Mouse (Mus musculus) forebrain, postnatal 0 days (tissue): ENCODE data around the gene Fes. TPM values are rescaled to one million over a fixed set of nuclear protein-coding genes. Genes with fewer than 3 reads are reported as not detected.

Experiments
- ATAC-seq: fragments of 200-750 bp; cut with Nextera tagmentation; 2 replicates; pipeline ENCODE4 v1.8.0; 2017; ENCODE audit warnings: mild to moderate bottlenecking, moderate library complexity
- DNase-seq: peaks from one replicate; pipeline ENCODE4 v3.0.0-alpha.2; 2015
- H3K27ac ChIP-seq: fragments of 300-500 bp; sonication (generic); 2 replicates; pipeline ENCODE4 v1.5.1; 2014; ENCODE audit warnings: low read depth, mild to moderate bottlenecking, antibody characterized with exemption, low read length, moderate library complexity, mixed read lengths
- H3K27me3 ChIP-seq: fragments of 300-500 bp; sonication (generic); 2 replicates; pipeline ENCODE4 v1.6.1; 2014; ENCODE audit warnings: mild to moderate bottlenecking, low read length, mixed read lengths; ENCODE audit not compliant: insufficient read depth
- H3K36me3 ChIP-seq: fragments of 300-500 bp; sonication (generic); 2 replicates; pipeline ENCODE4 v1.6.1; 2014; ENCODE audit warnings: mild to moderate bottlenecking, moderate library complexity; ENCODE audit not compliant: insufficient read depth
- H3K4me1 ChIP-seq: fragments of 300-500 bp; sonication (generic); 2 replicates; pipeline ENCODE4 v1.6.1; 2014; ENCODE audit warnings: antibody characterized with exemption; ENCODE audit not compliant: insufficient read depth
- H3K4me2 ChIP-seq: fragments of 300-500 bp; sonication (generic); 2 replicates; pipeline ENCODE4 v1.6.1; 2014; ENCODE audit warnings: low read depth, mild to moderate bottlenecking, moderate library complexity
- H3K4me3 ChIP-seq: fragments of 300-500 bp; sonication (generic); 2 replicates; pipeline ENCODE4 v1.5.1; 2014; ENCODE audit warnings: low read depth, low read length, mixed read lengths
- H3K9ac ChIP-seq: fragments of 300-500 bp; sonication (generic); 2 replicates; pipeline ENCODE4 v1.6.1; 2014; ENCODE audit warnings: mild to moderate bottlenecking
- H3K9me3 ChIP-seq: fragments of 300-500 bp; sonication (generic); 2 replicates; pipeline ENCODE4 v1.6.1; 2016; ENCODE audit warnings: low read length
- CTCF ChIP-seq: sonication (generic); IDR thresholded peaks from 2 replicates; pipeline ENCODE4 v1.5.1; 2016; ENCODE audit warnings: antibody characterized with exemption, control low read depth, low read depth
- WGBS: fragments of 180-500 bp; shearing (Covaris S2); extraction: QIAGEN DNeasy Blood & Tissue Kit; methylation state at CpG from one replicate; pipeline ENCODE4 v1.1.7; 2014; 5-methylcytosine and 5-hydroxymethylcytosine counted together
- polyA plus RNA-seq: library from polyadenylated mRNA; unstranded; fragments of >200 nt; fragmentation: Nextera tagmentation; extraction: Ambion mirVana; gene quantifications from 2 replicates; pipeline ENCODE4 v1.2.1, GENCODE M21; 2015
- total RNA-seq: library from RNA; depleted of rRNA; stranded (reverse); fragments of >200 nt; gene quantifications from 2 replicates; pipeline ENCODE4 v1.2.3, GENCODE M21; 2014

The Fes gene
- total and polyA plus RNA-seq, 2 experiments from 2014 or later: 2.8 to 6.4 TPM

- TF ChIP-seq CTCF: no peak
- Histone ChIP-seq H3K27me3 (no peaks in the 10 kb centered on the region), H3K4me1 (no peaks in the 10 kb centered on the region), H3K36me3 (peaks cover 29% of the 10 kb centered on the region), H3K4me2 (peak overlapping the region; percentile 49), H3K27ac (peak overlapping the region; percentile 85), H3K9me3 (no peaks in the 10 kb centered on the region), H3K9ac (peak overlapping the region; percentile 86), H3K4me3 (peak overlapping the region; percentile 84)
- ATAC-seq (peak; percentile 67), DNase-seq (peak; percentile 75)
- 1% methylated on average over 29 of the region's 31 CpGs for WGBS
These were observed 17.1 kb downstream of the Fes start for GRCm38 (mm10) chr7:80370649-80371040.

GRCm38 (mm10) chr7:80369967-80370431, 17.7 kb downstream of the Fes start:
- H3K36me3 ChIP-seq: peaks cover 30% of the 10 kb centered on the region
- peak overlapping the region; percentile 49 for H3K4me2 ChIP-seq
- H3K4me3 ChIP-seq: peak overlapping the region; percentile 84
- peak overlapping the region; percentile 86 for H3K9ac ChIP-seq
- H3K27ac ChIP-seq: no peak overlapping the region
- H3K9me3 ChIP-seq: no peaks in the 10 kb centered on the region
- 36% methylated on average over 4 of the region's 4 CpGs for WGBS
- H3K27me3 ChIP-seq: no peaks in the 10 kb centered on the region
- ATAC-seq (no peak), DNase-seq (no peak)
- no peak for TF ChIP-seq CTCF
- H3K4me1 ChIP-seq: no peaks in the 10 kb centered on the region

GRCm38 (mm10) chr7:80369461-80369860, 18.3 kb downstream of the Fes start:
- Histone ChIP-seq H3K9me3 (no peaks in the 10 kb centered on the region), H3K36me3 (peaks cover 30% of the 10 kb centered on the region), H3K9ac (no peak overlapping the region), H3K4me3 (peak overlapping the region; percentile 84; the same call in 1 of the 2 replicates), H3K27ac (no peak overlapping the region), H3K4me1 (no peaks in the 10 kb centered on the region), H3K27me3 (no peaks in the 10 kb centered on the region), H3K4me2 (peak overlapping the region; percentile 49)
- no peak for DNase-seq
- WGBS: 74% methylated on average over 5 of the region's 5 CpGs
- TF ChIP-seq CTCF: no peak
- no peak for ATAC-seq

- DNase-seq (no peak), ATAC-seq (no peak)
- TF ChIP-seq CTCF: no peak
- Histone ChIP-seq H3K36me3 (peaks cover 35% of the 10 kb centered on the region), H3K27ac (no peak overlapping the region), H3K27me3 (no peaks in the 10 kb centered on the region), H3K4me3 (no peak overlapping the region), H3K4me1 (no peaks in the 10 kb centered on the region), H3K9ac (no peak overlapping the region), H3K4me2 (peak overlapping the region; percentile 49), H3K9me3 (no peaks in the 10 kb centered on the region)
- WGBS: 88% methylated on average over 20 of the region's 20 CpGs
These were observed 18.9 kb downstream of the Fes start for GRCm38 (mm10) chr7:80368635-80369421.

- Histone ChIP-seq H3K4me3 (no peak overlapping the region), H3K4me2 (no peak overlapping the region), H3K27ac (no peak overlapping the region), H3K4me1 (no peaks in the 10 kb centered on the region), H3K36me3 (peaks cover 43% of the 10 kb centered on the region), H3K9ac (no peak overlapping the region), H3K27me3 (no peaks in the 10 kb centered on the region), H3K9me3 (no peaks in the 10 kb centered on the region)
- TF ChIP-seq CTCF: no peak
- WGBS: 91% methylated on average over 9 of the region's 9 CpGs
- DNase-seq (no peak), ATAC-seq (no peak)
These were observed 19.7 kb downstream of the Fes start for GRCm38 (mm10) chr7:80368009-80368408.

GRCm38 (mm10) chr7:80367232-80367631, 20.5 kb downstream of the Fes start:
- Histone ChIP-seq H3K4me3 (no peak overlapping the region), H3K4me2 (no peak overlapping the region), H3K9me3 (no peaks in the 10 kb centered on the region), H3K4me1 (no peaks in the 10 kb centered on the region), H3K27me3 (no peaks in the 10 kb centered on the region), H3K36me3 (peaks cover 51% of the 10 kb centered on the region), H3K9ac (no peak overlapping the region), H3K27ac (no peak overlapping the region)
- no peak for ATAC-seq
- TF ChIP-seq CTCF: no peak
- WGBS: 97% methylated on average over 7 of the region's 7 CpGs
- no peak for DNase-seq

GRCm38 (mm10) chr7:80365759-80366158, 22.0 kb downstream of the Fes start:
- TF ChIP-seq CTCF: no peak
- peaks cover 65% of the 10 kb centered on the region for H3K36me3 ChIP-seq

More at GRCm38 (mm10) chr7:80365759-80366158, 22.0 kb downstream of the Fes start:
- Histone ChIP-seq H3K27me3 (no peaks in the 10 kb centered on the region), H3K9me3 (no peaks in the 10 kb centered on the region), H3K27ac (no peak overlapping the region), H3K4me1 (no peaks in the 10 kb centered on the region), H3K9ac (no peak overlapping the region), H3K4me3 (no peak overlapping the region), H3K4me2 (no peak overlapping the region)
- 78% methylated on average over 2 of the region's 2 CpGs for WGBS
- ATAC-seq (no peak), DNase-seq (no peak)
